Mouse (Mus musculus) thymus, adult 2 months (tissue): ENCODE measurements around the gene Enox1.

Source experiments
- CTCF ChIP-seq: fragments of 200-500 bp; IDR thresholded peaks from 2 replicates; pipeline ENCODE4 v1.5.1; 2012; ENCODE audit warnings: mild to moderate bottlenecking, control low read depth, low read length, moderate library complexity, borderline replicate concordance; ENCODE audit not compliant: control insufficient read depth, poor library complexity, insufficient read depth; ENCODE audit errors: extremely low read depth
- POLR2A ChIP-seq: fragments of 200-500 bp; IDR thresholded peaks from 2 replicates; pipeline ENCODE4 v1.6.1; 2012; ENCODE audit warnings: mild to moderate bottlenecking, low read length, control low read depth, moderate library complexity; ENCODE audit not compliant: control insufficient read depth, poor library complexity, insufficient read depth; ENCODE audit errors: extremely low read depth

DNA sequence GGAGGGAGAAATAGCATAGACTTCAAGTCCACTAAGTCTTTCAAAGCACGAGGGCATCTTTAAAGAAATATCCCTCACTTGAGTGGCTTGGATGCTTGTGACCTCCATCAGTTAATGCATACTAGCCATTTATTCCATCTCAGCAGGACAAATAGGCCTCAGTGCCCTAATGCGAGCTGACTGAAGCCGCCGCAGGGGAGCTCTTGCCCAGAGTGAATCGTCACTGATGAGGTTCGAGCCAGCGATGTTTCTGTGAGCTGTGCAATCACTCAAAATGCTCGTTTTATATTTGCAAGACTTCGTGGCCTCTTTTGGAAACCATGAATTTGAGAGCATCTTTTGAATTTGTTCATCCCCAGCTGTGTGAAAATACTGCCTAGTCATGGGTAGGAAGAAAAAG is 372.6 kb downstream of the Enox1 start:
- no peak for TF ChIP-seq CTCF
- TF ChIP-seq POLR2A = no peak
